Mouse (Mus musculus): ENCODE data around the gene Fbxl8.

The Fbxl8 gene

DNA sequence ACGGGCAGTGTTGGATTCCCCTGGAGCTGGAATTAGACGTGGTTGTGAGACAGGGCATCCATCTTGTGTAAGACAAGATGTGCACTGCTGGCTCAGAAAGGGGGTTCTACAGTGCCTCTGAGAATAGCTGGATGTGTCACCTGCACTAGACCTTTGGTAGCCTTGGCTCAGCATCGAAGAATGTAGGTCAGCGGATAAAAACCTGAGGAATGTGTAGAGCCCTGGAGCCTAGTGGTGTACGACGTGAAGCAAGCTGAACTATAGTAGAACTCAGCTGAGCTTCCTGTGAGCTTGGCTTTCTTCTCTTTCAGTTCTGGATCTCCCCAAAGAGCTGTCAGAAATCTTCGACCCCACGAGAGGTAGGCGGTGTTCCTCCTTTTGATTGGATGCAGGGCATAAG lies 39.4 kb downstream of the Fbxl8 start:
- DNase-seq (ENCODE audit: low spot score in 2 of 2): no peak

DNA sequence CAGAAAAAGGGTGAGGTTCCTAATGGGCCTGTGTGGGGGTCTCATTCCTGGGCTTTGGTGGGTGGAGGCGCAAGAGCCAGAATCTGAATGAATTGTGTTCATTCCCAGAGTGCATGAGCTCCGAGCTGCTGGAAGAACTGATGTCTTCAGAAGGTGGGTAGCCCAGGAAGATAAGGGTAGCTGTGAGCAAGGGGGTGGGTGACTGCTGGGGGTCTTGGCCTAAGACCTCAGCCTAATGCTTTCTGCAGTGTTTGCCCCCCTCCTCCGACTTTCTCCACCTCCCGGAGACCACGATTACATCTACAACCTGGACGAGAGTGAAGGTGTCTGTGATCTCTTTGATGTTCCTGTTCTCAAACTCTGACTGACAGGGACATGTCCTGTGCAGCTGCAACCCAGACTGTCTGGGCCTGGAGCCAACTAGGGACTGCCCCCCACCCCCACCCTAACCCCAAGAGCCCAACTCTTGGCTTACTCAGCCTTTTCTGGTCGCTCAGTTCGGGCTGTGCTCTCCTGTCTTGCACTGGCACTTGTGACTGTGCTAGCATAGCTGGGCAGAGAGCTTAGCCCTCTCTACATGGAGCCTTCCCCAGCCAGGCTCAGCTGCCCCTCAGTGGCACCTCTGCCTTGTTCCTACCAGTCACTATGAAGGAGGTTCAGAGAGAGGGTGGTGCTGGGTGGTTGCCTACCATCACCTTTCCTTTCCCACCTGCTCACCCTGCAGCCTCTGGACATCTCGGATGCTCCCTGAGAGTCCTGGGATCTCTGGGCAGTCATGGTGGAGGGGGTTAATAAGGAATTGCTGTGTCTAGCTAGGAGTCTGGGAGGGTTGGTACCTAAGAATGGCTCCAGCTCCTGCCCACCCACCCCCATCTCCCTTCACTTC lies 40.1 kb downstream of the Fbxl8 start:
- no peak for DNase-seq (ENCODE audit: low spot score in 2 of 2)

DNA sequence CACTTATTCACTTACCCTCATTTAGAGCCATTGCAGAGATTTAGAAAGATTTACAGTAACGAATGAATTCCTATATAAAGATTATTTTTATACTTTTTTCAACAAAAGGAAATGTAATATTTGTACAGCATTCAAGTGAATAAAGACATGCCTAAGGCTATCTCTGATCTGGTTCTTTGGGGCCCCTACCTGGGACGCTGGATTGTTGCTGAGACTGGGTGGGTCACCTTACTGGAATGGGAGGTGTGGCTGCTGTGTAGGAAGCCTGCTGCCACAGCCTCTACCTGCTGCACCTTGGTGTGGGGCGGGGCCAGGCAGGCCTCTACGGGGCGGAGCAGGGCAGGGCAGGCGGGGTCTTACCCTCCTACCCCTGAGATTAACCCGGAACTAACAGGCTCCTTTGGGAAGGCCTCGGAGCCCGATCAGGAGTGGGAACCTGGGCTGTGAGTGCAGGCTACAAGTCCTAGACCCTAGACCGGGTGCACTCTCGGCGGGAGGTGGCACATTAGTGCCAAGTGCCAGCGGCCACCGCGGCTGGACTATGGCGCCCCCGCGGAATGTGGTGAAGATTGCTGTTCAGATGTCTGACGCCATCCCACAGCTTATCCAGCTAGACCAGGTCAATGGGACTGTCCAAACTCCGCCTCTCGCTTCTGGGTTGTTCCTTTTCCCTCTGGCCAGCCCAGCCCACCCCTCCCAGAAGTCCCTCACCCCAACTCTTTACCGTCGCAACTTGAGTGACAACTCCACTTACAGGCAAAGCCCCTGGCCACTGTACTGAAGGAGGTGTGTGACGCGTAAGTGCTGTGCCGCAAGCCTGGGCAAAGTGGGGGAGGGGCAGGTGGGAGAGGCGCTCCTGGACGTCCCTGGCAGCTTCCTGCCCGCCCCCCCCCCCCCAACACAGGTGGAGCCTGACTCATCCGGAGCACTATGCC lies 41.0 kb downstream of the Fbxl8 start, which contains the start of gene Elmo3:
Elmo3 (plus strand) TSS at position 391 of the 935 bp plus-strand sequence.
- DNase-seq (ENCODE audit: low spot score in 2 of 2): no peak

DNA sequence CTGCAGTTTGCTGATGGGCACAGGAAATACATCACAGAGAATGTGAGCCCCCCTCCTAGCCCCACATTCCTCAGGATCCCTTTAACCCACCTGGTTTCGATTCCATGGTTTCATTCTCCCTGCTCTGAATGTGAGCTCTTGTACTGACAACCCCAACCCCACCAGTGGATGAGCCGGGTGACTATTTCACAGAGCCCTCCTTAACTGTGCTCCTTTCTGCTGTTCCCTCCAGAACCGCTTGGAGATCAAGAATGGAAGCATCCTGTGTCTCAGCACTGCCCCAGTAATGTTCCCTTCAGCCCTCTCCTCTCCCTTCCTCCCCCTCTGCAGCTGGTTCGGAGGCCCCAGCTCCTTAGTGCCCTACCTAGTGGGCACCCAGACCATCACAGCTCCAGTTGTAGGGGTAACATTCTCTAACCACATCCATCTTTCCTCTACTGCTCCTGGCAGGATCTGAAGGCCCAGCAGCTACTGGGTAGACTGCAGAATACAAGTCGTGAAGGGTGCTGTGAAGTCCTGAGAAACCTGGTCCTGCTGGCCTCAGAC lies 41.8 kb downstream of the Fbxl8 start:
- DNase-seq (ENCODE audit: low spot score in 2 of 2): no peak

DNA sequence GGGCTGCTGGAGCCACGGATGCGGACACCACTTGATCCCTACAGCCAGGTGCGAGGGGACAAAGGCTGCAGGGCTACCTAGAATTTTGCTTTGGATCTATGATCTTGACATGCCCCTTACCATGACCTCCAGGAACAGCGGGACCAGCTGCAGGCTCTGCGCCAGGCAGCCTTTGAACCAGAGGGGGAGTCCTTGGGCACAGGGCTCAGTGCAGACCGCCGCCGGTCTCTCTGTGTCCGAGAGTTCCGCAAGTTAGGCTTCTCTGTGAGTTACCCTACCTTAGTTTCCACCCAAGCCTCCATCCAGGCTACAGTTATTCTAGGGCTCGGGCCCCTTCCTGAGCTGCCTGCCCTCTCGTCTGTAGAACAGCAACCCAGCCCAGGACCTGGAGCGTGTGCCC lies 43.2 kb downstream of the Fbxl8 start:
- no peak for DNase-seq (ENCODE audit: low spot score in 2 of 2)

DNA sequence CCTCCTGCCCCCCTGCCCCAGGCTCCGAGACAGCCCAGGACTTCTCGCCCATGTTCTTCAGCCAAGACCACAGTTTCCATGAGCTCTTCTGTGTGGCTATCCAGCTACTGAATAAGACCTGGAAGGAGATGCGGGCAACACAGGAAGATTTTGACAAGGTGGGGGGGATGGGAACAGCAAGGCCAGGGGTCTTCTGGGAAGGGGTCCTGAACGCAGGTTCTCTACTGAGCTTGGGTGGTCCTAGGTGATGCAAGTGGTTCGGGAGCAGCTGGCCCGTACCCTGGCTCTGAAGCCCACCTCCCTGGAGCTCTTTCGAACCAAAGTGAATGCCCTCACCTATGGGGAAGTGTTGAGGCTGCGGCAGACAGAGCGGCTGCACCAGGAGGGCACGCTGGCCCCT lies 44.0 kb downstream of the Fbxl8 start:
- DNase-seq (ENCODE audit: low spot score in 2 of 2): no peak

DNA sequence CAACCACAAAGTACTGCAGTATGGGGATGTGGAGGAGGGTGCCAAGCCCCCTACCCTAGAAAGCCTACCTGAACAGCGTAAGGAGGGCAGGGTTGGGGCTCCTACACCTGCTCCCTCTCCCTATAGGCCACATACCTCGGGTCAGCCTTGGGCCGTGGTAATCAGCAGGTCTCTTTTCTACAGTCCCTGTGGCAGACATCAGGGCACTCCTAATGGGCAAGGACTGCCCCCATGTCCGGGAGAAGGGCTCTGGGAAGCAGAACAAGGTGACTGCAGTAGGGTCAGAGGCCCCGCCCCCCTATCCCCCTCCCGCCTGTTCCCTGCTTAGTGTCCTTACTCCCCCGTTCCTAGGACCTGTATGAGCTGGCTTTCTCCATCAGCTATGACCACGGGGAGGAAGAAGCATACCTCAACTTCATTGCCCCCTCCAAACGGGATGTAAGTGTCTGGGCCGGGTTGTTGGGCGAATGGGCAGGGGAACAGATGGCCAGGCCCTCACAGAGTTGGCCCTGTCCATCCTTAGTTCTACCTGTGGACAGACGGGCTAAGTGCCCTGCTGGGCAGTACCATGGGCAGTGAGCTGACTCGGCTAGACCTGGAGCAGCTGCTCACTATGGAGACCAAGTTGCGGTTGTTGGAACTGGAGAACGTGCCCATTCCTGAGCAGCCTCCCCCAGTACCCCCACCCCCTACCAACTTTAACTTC lies 44.8 kb downstream of the Fbxl8 start:
- no peak for DNase-seq (ENCODE audit: low spot score in 2 of 2)

DNA sequence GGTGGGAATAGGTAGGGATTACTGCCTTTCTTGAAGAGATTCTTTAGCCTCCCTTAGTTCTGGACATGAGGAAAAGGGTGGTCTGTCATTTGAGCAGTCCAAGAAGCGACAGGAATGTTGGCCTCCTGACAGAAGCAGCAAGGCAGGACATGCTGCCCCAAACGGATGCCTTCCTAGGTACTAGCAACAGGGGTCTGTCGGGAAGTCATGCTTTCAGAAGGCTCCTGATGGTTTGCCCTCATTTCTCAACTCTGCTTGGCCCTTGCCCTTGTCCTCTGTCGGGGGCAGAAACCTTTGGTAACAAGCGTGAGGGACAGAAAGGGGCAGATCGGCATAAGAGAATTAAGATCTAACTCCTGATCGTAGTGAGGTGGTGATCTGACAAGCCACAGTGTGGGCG lies 45.7 kb downstream of the Fbxl8 start:
- DNase-seq (ENCODE audit: low spot score in 2 of 2): no peak

DNA sequence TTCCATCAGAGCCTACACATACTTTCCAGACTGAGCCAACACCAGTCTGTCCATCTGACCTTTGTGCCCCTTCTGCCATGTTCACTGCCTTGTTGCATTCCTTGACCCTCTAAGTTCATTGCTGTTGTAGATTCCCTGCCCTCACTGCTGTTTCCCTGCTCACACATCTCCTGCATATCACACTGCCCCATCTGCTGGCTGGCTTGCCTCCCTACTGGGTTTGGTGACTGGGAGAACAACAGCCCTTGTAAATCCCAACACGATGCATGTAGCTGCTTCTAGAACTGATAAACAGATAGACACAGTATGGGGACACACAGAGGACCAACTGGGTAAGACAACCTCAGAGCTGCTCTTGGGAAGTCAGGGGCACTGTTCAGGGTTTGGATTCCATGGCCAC lies 47.3 kb downstream of the Fbxl8 start:
- no peak for DNase-seq (ENCODE audit: low spot score in 2 of 2)

DNA sequence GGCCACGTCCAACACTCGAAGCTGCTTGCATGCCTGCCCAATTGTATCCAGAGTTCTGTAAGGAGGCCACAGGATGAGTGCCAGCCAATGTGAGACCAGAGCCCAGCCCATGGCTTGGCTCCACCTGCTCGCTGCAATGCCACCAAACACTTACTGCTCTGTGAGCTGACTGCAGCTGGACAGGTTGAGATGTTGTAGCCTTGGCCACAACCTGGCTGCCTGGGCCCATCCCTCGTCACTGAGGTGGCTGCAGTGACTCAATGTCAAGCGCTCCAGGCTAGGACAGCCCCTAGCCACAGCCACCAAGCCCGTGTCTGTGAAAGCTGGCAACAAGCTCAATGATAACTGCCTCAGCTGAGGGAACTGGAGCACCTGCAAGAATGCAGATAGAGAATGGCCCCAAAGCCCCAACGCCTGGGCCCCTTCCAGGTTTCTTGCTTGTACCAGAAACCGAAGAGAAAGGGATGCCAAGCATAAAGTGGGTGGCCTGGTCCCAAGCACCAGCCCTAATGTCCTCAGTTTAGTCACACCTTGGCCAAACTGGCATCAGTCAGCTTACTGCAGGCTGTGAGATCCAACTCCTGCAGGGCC lies 48.5 kb downstream of the Fbxl8 start:
- peak in 1 of 2 experiments; percentile 48 for DNase-seq (ENCODE audit: low spot score in 2 of 2)

DNA sequence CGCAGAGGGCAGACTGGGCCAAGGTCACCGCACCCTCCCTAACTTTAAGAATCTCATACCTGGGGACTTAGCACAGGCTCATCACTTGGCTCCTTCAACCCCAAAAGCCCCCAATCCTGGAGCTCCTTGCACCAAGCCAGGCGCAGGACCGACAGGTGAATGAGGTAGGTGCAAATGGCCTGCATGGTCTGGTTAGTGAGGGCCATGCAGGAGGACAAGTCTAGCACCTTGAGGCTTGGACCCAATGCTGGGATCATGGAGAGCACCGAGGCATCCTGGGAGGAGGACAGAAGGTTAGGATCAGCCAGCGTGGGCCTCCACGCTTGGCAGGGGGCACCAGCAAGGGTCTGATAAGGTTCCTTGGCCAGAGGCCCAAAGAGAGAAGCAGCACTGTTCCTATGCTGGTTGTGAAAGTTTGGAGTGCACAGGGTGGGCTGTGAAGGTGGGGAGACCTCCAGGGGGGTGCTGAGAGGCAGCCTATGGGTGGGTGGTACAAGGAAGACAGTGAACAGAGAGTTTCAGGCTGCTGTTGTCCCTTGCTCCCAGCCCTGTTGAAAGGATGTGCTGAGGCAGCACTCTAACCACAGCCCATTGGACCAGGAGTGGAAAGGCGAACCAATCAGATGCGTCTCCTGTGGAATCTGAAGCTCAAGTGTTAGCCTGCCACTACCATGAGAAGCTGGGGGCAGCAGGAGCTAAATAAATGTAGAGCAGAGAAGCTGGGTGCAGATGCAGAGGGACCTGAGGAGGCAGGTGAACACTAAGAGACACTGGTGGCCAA lies 49.4 kb downstream of the Fbxl8 start:
- no peak for DNase-seq (ENCODE audit: low spot score in 2 of 2)

DNA sequence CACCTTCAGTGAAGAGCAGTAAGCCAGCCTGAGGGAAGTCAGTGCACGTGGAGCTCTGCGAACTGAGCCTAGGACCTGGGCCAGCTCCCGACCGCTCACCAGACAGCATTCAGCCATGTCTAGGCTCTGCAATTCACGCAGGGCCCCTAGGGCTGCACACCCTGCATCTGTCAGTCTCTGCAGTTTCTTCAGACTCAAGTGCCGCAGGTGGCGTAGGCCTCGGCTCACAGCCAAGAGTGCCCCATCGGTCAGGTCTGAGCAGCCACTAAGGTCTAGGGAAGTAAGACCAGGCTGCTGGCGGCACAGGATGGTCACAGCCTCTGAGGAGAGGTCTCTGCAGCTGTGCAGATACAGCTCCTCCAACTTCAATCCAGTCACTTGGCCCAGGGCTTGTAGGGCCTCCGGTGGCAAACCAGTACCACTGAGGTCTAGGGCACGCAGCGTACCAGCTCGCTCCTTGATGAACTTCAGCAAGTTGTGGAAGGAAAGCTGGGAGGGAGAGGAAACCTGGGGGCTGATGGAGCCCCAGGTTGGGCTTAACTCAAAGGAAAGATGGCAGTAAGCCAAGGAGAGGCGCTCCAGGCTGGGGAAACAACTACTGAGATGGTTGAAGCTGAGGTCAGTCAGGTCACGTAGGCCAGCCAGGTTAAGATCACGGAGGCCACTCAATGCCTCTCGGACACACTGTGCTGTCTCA lies 50.8 kb downstream of the Fbxl8 start:
- DNase-seq (ENCODE audit: low spot score in 2 of 2): no peak

DNA sequence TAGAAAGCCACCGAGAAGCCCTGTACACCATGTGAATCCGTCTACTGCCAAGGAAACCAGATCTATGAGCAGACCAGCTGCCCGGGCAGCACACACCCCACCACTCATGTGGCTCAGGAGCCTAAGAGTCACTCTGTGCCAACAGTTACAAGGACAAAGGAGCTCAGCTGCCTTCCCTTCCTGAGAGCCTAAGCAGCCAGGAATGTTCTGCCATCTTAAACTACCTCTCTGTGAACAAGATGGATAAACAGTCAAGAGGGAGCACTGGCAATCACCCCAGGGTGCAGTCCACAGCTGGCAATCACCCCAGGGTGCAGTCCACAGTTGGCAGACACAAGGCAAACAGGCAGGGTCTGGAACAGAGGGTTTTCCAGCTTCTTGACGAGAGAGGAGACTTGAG lies 53.5 kb downstream of the Fbxl8 start:
- DNase-seq (ENCODE audit: low spot score in 2 of 2): no peak

DNA sequence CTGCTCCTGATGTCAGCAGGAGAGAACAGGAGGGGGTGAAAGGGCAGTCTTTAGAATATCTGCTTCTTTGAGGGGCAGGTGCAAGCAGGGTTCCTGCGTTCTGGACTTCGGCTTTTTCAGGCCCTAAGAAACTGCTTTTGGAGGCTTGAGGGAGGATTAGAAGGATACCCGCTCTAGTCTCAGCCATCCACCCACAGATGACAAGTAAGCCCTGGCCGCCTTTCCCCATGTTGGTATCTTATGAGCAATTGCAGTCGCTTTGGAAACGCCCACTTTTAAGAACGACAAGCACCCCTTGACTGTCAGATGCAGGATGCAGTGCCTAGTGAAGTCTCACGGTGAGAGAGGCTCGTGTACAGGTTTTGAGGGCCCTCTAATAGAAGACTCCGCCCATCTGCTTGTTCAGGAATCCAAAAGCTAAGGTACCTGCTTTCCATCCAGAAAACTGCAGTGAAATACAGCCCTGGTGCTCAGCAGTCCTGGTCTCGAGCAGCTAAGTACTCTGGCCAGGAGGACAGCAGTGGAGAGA lies 54.3 kb downstream of the Fbxl8 start:
- no peak for DNase-seq (ENCODE audit: low spot score in 2 of 2)

Measured in heart, adult 9 months (tissue).